Mouse (Mus musculus) olfactory bulb, adult 2 months (tissue): ENCODE measurements around the gene 9230102O04Rik.

Experiments used
- CTCF ChIP-seq: fragments of 200-500 bp; IDR thresholded peaks from 2 replicates; pipeline ENCODE4 v1.5.1; 2012; ENCODE audit warnings: low read depth, mild to moderate bottlenecking, low read length, moderate library complexity; ENCODE audit not compliant: insufficient read depth
- POLR2A ChIP-seq: fragments of 200-500 bp; IDR thresholded peaks from 2 replicates; pipeline ENCODE4 v1.6.1; 2012; ENCODE audit warnings: mild to moderate bottlenecking, low read depth, low read length, moderate library complexity; ENCODE audit not compliant: insufficient read depth

GRCm38 (mm10) chr2:9926905-9927283, 37.6 kb upstream of the 9230102O04Rik start:
- TF ChIP-seq POLR2A (no peak), CTCF (no peak)
